Mouse (Mus musculus): ENCODE data around the gene Gm11172. TPM values are rescaled to one million over a fixed set of nuclear protein-coding genes. Genes with fewer than 3 reads are reported as not detected.

Gm11172 gene
- polyA plus RNA-seq, 1 experiment from 2014 or later, result not detected

DNA sequence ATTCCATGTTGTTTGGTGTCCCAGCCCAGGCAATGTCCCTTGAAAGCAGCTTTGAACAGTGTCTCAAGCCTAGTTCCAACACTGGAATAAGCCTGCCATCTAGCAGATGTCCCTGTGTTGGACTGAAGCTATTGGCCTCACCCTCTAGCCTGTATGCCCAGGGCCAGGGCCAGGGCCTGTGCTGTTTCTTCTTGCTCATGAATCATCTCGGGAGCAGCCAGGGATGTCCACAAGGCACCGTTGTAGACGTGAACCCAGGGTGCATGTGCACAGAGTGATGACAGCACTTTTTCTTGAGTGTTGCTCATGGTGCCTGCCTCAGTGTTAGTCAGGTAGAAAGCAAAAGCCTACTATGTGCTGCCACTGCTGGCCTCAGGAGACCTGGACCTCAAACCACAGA, 24.5 kb downstream of the Gm11172 start:
- ATAC-seq (ENCODE audit: low read depth), result no peak
- no peak overlapping the region for H3K4me2 ChIP-seq (ENCODE audit: low read depth, low read length)
- no peaks in the 10 kb centered on the region for H3K27me3 ChIP-seq (ENCODE audit: control insufficient read depth, insufficient read depth, low read depth, low read length)
- no peaks in the 10 kb centered on the region for H3K36me3 ChIP-seq (ENCODE audit: control insufficient read depth, insufficient read depth, low read length)
- H3K9me3 ChIP-seq (ENCODE audit: control insufficient read depth, low read length), result no peaks in the 10 kb centered on the region
- no peak overlapping the region for H3K4me3 ChIP-seq (ENCODE audit: low read length)
- WGBS, result 84% methylated on average over 3 of the region's 3 CpGs
- no peak overlapping the region for H3K27ac ChIP-seq (ENCODE audit: low read length)
- H3K9ac ChIP-seq (ENCODE audit: low read length), result no peak overlapping the region
- H3K4me1 ChIP-seq (replicated peaks; ENCODE audit: control insufficient read depth, insufficient read depth, low read length), result peaks cover 23% of the 10 kb centered on the region

DNA sequence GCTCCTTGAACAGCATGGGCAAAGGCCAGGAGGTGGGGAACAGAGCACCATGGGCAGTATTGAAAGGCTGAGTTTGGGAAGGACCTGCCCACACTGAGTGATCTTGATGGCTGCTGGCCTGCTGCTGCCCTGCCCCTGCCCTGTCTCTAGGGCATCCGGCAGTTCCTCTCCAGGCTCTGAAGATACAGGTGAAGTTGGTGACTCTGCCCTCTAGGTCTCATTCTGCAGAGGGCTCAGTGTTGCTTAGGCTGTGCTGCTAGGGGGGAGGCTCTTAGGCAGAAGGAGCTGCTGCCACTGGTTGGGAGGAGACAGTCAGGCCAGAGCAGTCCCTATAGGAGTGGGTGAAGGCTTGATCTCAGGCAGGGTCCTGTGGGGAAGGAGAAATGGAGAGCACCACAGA, 25.2 kb downstream of the Gm11172 start:
- Histone ChIP-seq H3K36me3 (ENCODE audit: control insufficient read depth, insufficient read depth, low read length) (no peaks in the 10 kb centered on the region), H3K4me1 (replicated peaks; ENCODE audit: control insufficient read depth, insufficient read depth, low read length) (peaks cover 23% of the 10 kb centered on the region), H3K4me2 (ENCODE audit: low read depth, low read length) (no peak overlapping the region), H3K9ac (ENCODE audit: low read length) (no peak overlapping the region), H3K9me3 (ENCODE audit: control insufficient read depth, low read length) (no peaks in the 10 kb centered on the region), H3K27me3 (ENCODE audit: control insufficient read depth, insufficient read depth, low read depth, low read length) (no peaks in the 10 kb centered on the region), H3K4me3 (ENCODE audit: low read length) (no peak overlapping the region), H3K27ac (ENCODE audit: low read length) (peak overlapping the region; percentile 67)
- 75% methylated on average over 1 of the region's 1 CpGs for WGBS
- ATAC-seq (ENCODE audit: low read depth), result no peak

DNA sequence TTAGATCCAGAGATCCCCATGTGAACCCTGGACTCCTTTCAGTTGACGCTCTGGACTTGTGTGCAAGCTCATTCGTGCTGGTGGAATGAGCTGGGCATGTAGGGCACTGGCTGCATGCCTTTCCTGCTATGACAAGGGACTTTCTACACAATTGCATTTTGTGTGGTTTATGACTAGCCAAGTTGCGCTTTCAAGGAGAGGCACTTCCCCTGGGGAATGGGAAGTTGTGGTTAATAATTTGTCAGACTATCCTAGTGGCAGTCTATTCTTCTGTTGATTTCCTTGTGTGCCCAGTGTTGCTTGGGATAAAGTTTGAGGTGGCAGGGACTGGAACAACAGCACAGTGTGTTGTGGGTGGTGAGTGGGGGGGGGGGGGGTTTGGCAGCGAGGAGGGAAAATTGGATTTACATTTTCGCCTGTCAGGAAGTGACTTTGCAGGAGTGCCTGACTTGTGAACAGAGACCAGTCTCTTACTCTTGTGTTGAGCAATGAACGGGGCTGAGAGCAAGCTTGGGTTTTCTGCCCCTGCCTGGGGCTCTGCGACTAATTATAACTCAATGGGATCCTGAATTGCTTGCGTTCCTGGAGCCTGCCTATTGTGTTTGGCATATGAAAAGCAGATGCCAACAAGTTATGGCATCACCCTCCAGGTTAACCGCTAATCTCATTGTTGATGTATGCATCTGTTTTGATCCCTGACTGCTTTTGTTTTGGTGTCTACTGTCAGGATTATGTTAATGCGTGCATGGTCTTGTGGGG, 26.0 kb downstream of the Gm11172 start:
- ATAC-seq (ENCODE audit: low read depth), result peak; percentile 24
- H3K4me2 ChIP-seq (ENCODE audit: low read depth, low read length), result 0 out of 2 replicates have a peak overlapping the region, but pooled peaks have one; percentile 1
- no peak overlapping the region for H3K4me3 ChIP-seq (ENCODE audit: low read length)
- no peaks in the 10 kb centered on the region for H3K9me3 ChIP-seq (ENCODE audit: control insufficient read depth, low read length)
- 36% methylated on average over 10 of the region's 10 CpGs for WGBS
- H3K27ac ChIP-seq (ENCODE audit: low read length), result peak overlapping the region; percentile 67
- H3K9ac ChIP-seq (ENCODE audit: low read length), result no peak overlapping the region
- H3K27me3 ChIP-seq (ENCODE audit: control insufficient read depth, insufficient read depth, low read depth, low read length), result no peaks in the 10 kb centered on the region
- H3K4me1 ChIP-seq (replicated peaks; ENCODE audit: control insufficient read depth, insufficient read depth, low read length), result peaks cover 28% of the 10 kb centered on the region
- no peaks in the 10 kb centered on the region for H3K36me3 ChIP-seq (ENCODE audit: control insufficient read depth, insufficient read depth, low read length)

DNA sequence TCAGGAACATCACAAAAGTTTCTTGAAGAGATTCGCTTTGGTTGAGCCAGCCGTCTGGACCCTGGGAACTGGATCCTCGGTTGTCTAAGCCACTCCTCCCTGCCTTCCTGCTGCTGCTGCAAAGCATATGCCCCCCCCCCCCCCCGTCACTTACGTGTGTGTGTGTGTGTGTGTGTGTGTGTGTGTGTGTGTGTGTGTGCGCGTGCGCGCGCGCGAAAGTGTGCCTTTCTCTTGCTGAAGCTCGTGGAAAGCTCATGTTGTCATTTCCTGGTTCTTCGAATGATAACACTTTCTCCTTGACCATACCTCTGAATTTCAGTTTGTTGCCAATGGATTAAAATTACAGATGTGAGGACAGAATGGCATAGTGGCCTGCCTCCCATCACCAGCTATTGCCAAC, 27.3 kb downstream of the Gm11172 start:
- Histone ChIP-seq H3K9ac (ENCODE audit: low read length) (no peak overlapping the region), H3K27me3 (ENCODE audit: control insufficient read depth, insufficient read depth, low read depth, low read length) (no peaks in the 10 kb centered on the region), H3K4me3 (ENCODE audit: low read length) (no peak overlapping the region), H3K36me3 (ENCODE audit: control insufficient read depth, insufficient read depth, low read length) (no peaks in the 10 kb centered on the region), H3K9me3 (ENCODE audit: control insufficient read depth, low read length) (no peaks in the 10 kb centered on the region), H3K4me1 (replicated peaks; ENCODE audit: control insufficient read depth, insufficient read depth, low read length) (peaks cover 38% of the 10 kb centered on the region), H3K27ac (ENCODE audit: low read length) (no peak overlapping the region), H3K4me2 (ENCODE audit: low read depth, low read length) (no peak overlapping the region)
- 86% methylated on average over 12 of the region's 14 CpGs for WGBS
- ATAC-seq (ENCODE audit: low read depth), result no peak

DNA sequence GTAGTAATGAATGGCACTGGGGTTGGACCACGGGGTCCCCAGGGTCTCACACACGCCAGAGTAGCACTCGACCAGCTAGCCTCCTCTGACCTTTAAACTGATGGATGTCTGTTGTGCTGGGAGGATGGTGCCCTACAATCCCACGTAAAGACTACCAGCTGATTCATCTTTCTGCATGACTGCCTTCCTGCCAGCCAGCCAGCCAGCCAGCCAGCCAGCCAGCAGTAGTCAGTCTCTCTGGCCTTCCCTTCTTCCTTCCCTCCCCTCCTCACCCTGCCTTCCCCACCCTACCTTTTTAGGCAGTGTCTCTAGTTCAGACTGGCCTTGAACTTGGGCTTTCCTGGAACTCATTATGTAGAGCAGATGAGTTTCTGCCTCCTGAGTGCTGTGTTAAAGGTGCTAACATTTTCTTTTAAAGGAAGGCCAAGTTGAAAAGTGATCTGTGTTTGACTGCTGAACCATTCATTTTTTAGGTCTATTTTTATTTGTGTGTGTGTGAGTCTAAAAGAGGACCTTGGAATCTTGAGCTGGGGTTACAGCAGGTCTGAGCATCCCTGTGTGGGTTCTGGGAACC, 29.7 kb downstream of the Gm11172 start:
- Histone ChIP-seq H3K4me2 (ENCODE audit: low read depth, low read length) (no peak overlapping the region), H3K27ac (ENCODE audit: low read length) (no peak overlapping the region), H3K27me3 (ENCODE audit: control insufficient read depth, insufficient read depth, low read depth, low read length) (no peaks in the 10 kb centered on the region), H3K4me1 (replicated peaks; ENCODE audit: control insufficient read depth, insufficient read depth, low read length) (peaks cover 32% of the 10 kb centered on the region), H3K9ac (ENCODE audit: low read length) (no peak overlapping the region), H3K36me3 (ENCODE audit: control insufficient read depth, insufficient read depth, low read length) (no peaks in the 10 kb centered on the region), H3K9me3 (ENCODE audit: control insufficient read depth, low read length) (no peaks in the 10 kb centered on the region), H3K4me3 (ENCODE audit: low read length) (no peak overlapping the region)
- no peak for ATAC-seq (ENCODE audit: low read depth)
- 68% methylated on average over 4 of the region's 4 CpGs for WGBS

DNA sequence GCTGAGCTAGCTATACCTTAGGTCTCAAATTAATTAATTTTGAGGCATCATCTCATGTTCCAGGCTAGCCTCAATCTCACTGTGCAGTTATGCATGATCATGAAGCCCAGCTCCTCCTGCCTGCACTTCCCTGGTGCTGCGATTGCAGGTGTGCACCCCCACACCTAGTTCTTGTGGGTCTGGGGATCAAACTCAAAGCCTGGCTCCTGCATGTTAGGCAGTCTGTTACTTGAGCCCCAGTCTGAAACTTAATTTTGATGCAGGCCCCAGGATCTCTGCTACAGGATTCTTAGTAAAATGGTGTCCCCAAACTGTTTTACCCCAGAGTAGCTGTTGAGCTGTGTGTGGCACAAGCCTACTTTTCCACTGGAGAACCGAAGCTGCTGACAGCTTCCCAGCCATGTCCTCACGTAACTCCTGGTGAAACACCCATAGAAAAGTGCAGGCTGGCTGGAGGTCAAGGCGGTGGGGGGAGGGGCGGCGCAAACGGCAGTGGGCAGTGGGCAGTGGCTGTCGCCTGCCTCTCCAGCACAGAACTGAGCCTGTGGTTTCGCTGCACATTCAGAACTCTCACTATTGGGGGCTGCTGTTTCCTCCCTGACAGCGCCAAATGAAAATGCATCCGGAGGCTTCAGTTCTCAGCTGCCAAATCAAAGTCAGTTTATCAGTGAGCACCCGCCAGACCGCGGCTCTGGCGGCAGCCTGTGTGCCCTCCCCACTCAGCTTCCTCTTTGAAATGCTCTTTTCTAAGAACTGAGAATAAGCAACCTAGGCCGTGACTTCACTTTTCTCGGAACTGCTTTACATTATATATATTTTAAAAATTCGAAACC, 31.0 kb downstream of the Gm11172 start:
- WGBS, result 7% methylated on average over 18 of the region's 18 CpGs
- Histone ChIP-seq H3K27me3 (ENCODE audit: control insufficient read depth, insufficient read depth, low read depth, low read length) (no peaks in the 10 kb centered on the region), H3K4me2 (ENCODE audit: low read depth, low read length) (peak overlapping the region; percentile 56), H3K4me3 (ENCODE audit: low read length) (peak overlapping the region; percentile 34), H3K4me1 (replicated peaks; ENCODE audit: control insufficient read depth, insufficient read depth, low read length) (peaks cover 33% of the 10 kb centered on the region), H3K36me3 (ENCODE audit: control insufficient read depth, insufficient read depth, low read length) (no peaks in the 10 kb centered on the region), H3K27ac (ENCODE audit: low read length) (peak overlapping the region; percentile 60), H3K9me3 (ENCODE audit: control insufficient read depth, low read length) (no peaks in the 10 kb centered on the region), H3K9ac (ENCODE audit: low read length) (peak overlapping the region; percentile 55)
- ATAC-seq (ENCODE audit: low read depth), result peak; percentile 72

DNA sequence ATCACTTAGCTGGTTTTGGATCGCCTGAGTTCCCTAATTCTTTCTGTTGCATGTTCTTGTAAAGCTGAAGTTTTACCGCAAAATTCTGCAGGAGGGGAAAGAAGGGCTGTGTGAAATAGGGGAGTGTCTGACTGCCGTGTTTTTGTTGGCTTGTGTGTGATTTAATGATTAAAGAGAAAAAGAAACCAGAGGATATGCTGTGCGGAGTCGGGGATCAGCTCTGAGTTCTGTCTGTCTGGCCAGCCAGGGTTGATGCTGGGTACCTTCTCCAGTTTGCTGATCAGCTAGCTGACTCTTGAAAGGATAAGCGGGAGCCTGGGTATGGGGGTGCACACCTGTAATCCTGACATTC, 31.6 kb downstream of the Gm11172 start:
- H3K27ac ChIP-seq (ENCODE audit: low read length), result peak overlapping the region; percentile 60
- ATAC-seq (ENCODE audit: low read depth), result no peak
- peak overlapping the region; percentile 56 for H3K4me2 ChIP-seq (ENCODE audit: low read depth, low read length)
- H3K27me3 ChIP-seq (ENCODE audit: control insufficient read depth, insufficient read depth, low read depth, low read length), result no peaks in the 10 kb centered on the region
- H3K4me1 ChIP-seq (replicated peaks; ENCODE audit: control insufficient read depth, insufficient read depth, low read length), result peaks cover 35% of the 10 kb centered on the region
- H3K9ac ChIP-seq (ENCODE audit: low read length), result no peak overlapping the region; the same call in 1 of the 2 replicates
- 29% methylated on average over 6 of the region's 6 CpGs for WGBS
- no peaks in the 10 kb centered on the region for H3K9me3 ChIP-seq (ENCODE audit: control insufficient read depth, low read length)
- no peaks in the 10 kb centered on the region for H3K36me3 ChIP-seq (ENCODE audit: control insufficient read depth, insufficient read depth, low read length)
- H3K4me3 ChIP-seq (ENCODE audit: low read length), result peak overlapping the region; percentile 34

DNA sequence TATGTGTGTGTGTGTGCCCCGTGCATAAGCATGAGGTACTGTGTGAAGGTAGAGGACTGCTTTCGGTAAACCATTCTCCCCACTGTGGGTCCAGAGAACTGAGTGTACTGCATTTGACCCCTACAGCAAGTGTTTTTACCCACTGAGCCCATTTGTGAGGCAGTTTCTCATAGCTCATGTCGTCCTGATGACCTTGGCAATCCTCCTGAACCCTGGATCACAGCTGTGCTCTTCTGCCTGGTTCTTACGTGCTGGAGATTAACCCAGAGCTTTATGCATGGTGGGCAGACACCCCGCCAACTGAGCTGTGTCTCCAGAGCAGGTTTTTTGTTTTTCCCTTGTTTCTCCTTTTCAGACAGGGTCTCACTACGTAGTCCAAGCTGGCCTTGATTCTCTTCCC, 33.2 kb downstream of the Gm11172 start:
- no peak for ATAC-seq (ENCODE audit: low read depth)
- Histone ChIP-seq H3K27me3 (ENCODE audit: control insufficient read depth, insufficient read depth, low read depth, low read length) (no peaks in the 10 kb centered on the region), H3K4me1 (replicated peaks; ENCODE audit: control insufficient read depth, insufficient read depth, low read length) (peaks cover 46% of the 10 kb centered on the region), H3K9me3 (ENCODE audit: control insufficient read depth, low read length) (no peaks in the 10 kb centered on the region), H3K4me3 (ENCODE audit: low read length) (no peak overlapping the region), H3K36me3 (ENCODE audit: control insufficient read depth, insufficient read depth, low read length) (no peaks in the 10 kb centered on the region), H3K9ac (ENCODE audit: low read length) (no peak overlapping the region), H3K4me2 (ENCODE audit: low read depth, low read length) (no peak overlapping the region), H3K27ac (ENCODE audit: low read length) (no peak overlapping the region)
- 83% methylated on average over 6 of the region's 6 CpGs for WGBS

DNA sequence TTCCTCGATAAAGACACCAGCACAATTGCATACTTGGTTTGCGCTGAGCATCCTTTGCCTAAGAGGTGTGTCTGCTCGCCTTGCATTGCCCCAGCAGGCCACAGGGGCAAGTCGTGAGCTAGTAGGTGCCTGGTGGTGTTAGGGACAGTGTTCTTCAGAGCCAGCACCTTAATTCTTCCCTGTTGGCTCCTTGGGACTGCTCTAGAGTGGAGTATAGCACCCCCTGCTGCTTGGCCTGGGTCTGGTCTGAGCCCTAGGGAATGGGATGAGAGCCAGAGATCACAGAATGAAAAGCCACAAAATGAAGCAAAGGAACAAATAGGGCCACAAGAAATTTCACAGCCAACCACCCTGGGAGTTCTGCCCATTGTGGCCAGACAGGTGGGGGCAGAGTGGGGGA, 33.8 kb downstream of the Gm11172 start:
- Histone ChIP-seq H3K4me1 (replicated peaks; ENCODE audit: control insufficient read depth, insufficient read depth, low read length) (peaks cover 51% of the 10 kb centered on the region), H3K4me2 (ENCODE audit: low read depth, low read length) (no peak overlapping the region), H3K27ac (ENCODE audit: low read length) (no peak overlapping the region), H3K27me3 (ENCODE audit: control insufficient read depth, insufficient read depth, low read depth, low read length) (no peaks in the 10 kb centered on the region), H3K36me3 (ENCODE audit: control insufficient read depth, insufficient read depth, low read length) (no peaks in the 10 kb centered on the region), H3K9me3 (ENCODE audit: control insufficient read depth, low read length) (no peaks in the 10 kb centered on the region), H3K4me3 (ENCODE audit: low read length) (no peak overlapping the region), H3K9ac (ENCODE audit: low read length) (no peak overlapping the region)
- ATAC-seq (ENCODE audit: low read depth), result peak; percentile 26; the same call in 1 of the 2 replicates
- WGBS, result 54% methylated on average over 4 of the region's 4 CpGs
